Mouse (Mus musculus): ENCODE measurements at regions not wholly inside any gene's neighbourhood (a gene's known extent, or its start where the extent isn't known, plus 50 kb on each side); places are given as distances from the start of the nearest gene placed in this dataset.

DNA sequence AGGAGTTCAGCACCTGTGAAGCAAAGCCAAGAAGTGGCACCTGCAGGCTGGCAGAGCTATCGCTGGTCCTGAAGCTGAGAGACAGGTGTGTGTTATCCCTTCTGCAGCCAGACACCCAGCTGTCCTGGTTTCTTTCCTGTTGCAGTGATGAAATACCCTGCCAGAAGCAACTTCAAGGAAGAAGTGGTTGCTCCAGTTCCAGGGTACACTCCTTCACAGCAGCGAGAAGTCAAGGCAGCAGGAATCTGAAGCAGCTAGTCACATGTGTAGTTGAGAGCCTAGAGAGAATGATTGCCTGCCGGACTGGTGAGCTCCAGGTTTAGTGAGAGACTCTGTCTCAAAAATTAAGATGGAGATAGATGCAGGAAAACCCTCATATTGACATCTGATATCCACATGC, 69.1 kb upstream of the Klf13 start:
- H3K4me3 ChIP-seq (ENCODE audit: control insufficient read depth, low read depth, low read length): no peak overlapping the region
- H3K27ac ChIP-seq (ENCODE audit: control insufficient read depth, insufficient read depth, low read depth, low read length): no peak overlapping the region
- H3K4me1 ChIP-seq (ENCODE audit: control insufficient read depth, insufficient read depth, low read length): no peaks in the 10 kb centered on the region
- no peaks in the 10 kb centered on the region for H3K27me3 ChIP-seq (ENCODE audit: control insufficient read depth, insufficient read depth, low read length)
- H3K36me3 ChIP-seq (ENCODE audit: control insufficient read depth, insufficient read depth, low read length): no peaks in the 10 kb centered on the region
- TF ChIP-seq CTCF (IDR thresholded peaks at IDR 0.05; ENCODE audit: control insufficient read depth, insufficient read depth, insufficient replicate concordance, low read depth, low read length) (no peak), POLR2A (IDR thresholded peaks at IDR 0.05; ENCODE audit: control insufficient read depth, low read depth, low read length) (no peak)

DNA sequence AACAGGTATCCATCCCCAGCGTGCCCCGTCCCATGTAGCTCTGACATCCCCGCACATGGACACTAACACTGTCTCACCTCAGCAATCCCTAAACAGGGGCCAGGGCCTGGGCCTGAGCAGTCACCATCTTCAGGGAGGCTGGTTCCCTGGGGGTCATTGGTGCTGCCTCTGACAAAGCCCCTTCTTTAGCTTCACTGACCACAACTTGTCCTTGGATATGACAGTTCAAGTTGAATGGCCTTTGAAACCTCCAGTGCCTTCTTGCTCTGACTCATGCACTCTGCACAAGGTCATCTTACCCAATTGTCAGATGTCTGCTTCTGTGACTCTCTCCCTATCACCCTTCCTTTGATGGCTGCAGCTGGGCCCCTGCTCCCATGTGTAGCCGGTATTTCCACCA, 68.2 kb upstream of the Klf13 start:
- Histone ChIP-seq H3K4me1 (ENCODE audit: control insufficient read depth, insufficient read depth, low read length) (no peaks in the 10 kb centered on the region), H3K4me3 (ENCODE audit: control insufficient read depth, low read depth, low read length) (no peak overlapping the region), H3K36me3 (ENCODE audit: control insufficient read depth, insufficient read depth, low read length) (no peaks in the 10 kb centered on the region), H3K27ac (ENCODE audit: control insufficient read depth, insufficient read depth, low read depth, low read length) (no peak overlapping the region), H3K27me3 (ENCODE audit: control insufficient read depth, insufficient read depth, low read length) (no peaks in the 10 kb centered on the region)
- TF ChIP-seq POLR2A (IDR thresholded peaks at IDR 0.05; ENCODE audit: control insufficient read depth, low read depth, low read length): no peak
- no peak for TF ChIP-seq CTCF (IDR thresholded peaks at IDR 0.05; ENCODE audit: control insufficient read depth, insufficient read depth, insufficient replicate concordance, low read depth, low read length)

GRCm38 (mm10) chr7:64005765-64006164, 67.0 kb upstream of the Klf13 start:
- Histone ChIP-seq H3K36me3 (ENCODE audit: control insufficient read depth, insufficient read depth, low read length) (no peaks in the 10 kb centered on the region), H3K27ac (ENCODE audit: control insufficient read depth, insufficient read depth, low read depth, low read length) (no peak overlapping the region), H3K4me1 (ENCODE audit: control insufficient read depth, insufficient read depth, low read length) (no peaks in the 10 kb centered on the region), H3K4me3 (ENCODE audit: control insufficient read depth, low read depth, low read length) (no peak overlapping the region), H3K27me3 (ENCODE audit: control insufficient read depth, insufficient read depth, low read length) (no peaks in the 10 kb centered on the region)
- TF ChIP-seq CTCF (IDR thresholded peaks at IDR 0.05; ENCODE audit: control insufficient read depth, insufficient read depth, insufficient replicate concordance, low read depth, low read length) (no peak), POLR2A (IDR thresholded peaks at IDR 0.05; ENCODE audit: control insufficient read depth, low read depth, low read length) (no peak)

DNA sequence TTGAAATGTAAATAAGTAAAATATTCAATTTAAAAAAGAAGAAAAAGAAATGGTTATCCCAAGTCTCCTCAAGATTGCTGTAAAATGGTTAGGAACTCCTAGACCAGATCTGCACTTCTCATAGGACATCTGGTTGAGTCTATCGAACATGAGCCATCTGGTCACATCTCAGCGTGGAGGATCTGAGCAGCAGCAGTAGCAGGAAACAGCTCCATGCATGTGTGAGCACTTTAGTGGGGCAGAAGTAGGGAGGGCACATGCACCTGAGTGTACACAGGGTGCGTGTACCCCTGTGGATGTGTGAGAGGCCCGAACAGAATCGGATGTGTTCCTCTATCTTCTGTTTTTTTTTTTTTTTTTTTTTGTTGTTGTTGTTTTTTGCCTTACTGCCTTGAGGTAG, 65.2 kb upstream of the Klf13 start:
- H3K36me3 ChIP-seq (ENCODE audit: control insufficient read depth, insufficient read depth, low read length): no peaks in the 10 kb centered on the region
- no peaks in the 10 kb centered on the region for H3K27me3 ChIP-seq (ENCODE audit: control insufficient read depth, insufficient read depth, low read length)
- H3K4me3 ChIP-seq (ENCODE audit: control insufficient read depth, low read depth, low read length): no peak overlapping the region
- no peak for TF ChIP-seq CTCF (IDR thresholded peaks at IDR 0.05; ENCODE audit: control insufficient read depth, insufficient read depth, insufficient replicate concordance, low read depth, low read length)
- H3K4me1 ChIP-seq (ENCODE audit: control insufficient read depth, insufficient read depth, low read length): no peaks in the 10 kb centered on the region
- no peak overlapping the region for H3K27ac ChIP-seq (ENCODE audit: control insufficient read depth, insufficient read depth, low read depth, low read length)

GRCm38 (mm10) chr7:64001611-64002111, 62.9 kb upstream of the Klf13 start:
- Histone ChIP-seq H3K36me3 (ENCODE audit: control insufficient read depth, insufficient read depth, low read length) (no peaks in the 10 kb centered on the region), H3K4me1 (ENCODE audit: control insufficient read depth, insufficient read depth, low read length) (no peaks in the 10 kb centered on the region), H3K27me3 (ENCODE audit: control insufficient read depth, insufficient read depth, low read length) (no peaks in the 10 kb centered on the region), H3K4me3 (ENCODE audit: control insufficient read depth, low read depth, low read length) (no peak overlapping the region), H3K27ac (ENCODE audit: control insufficient read depth, insufficient read depth, low read depth, low read length) (no peak overlapping the region)
- TF ChIP-seq POLR2A (IDR thresholded peaks at IDR 0.05; ENCODE audit: control insufficient read depth, low read depth, low read length) (no peak), CTCF (IDR thresholded peaks at IDR 0.05; ENCODE audit: control insufficient read depth, insufficient read depth, insufficient replicate concordance, low read depth, low read length) (no peak)

GRCm38 (mm10) chr7:63998995-63999960, 60.6 kb upstream of the Klf13 start:
- Histone ChIP-seq H3K27ac (ENCODE audit: control insufficient read depth, insufficient read depth, low read depth, low read length) (no peak overlapping the region), H3K36me3 (ENCODE audit: control insufficient read depth, insufficient read depth, low read length) (no peaks in the 10 kb centered on the region), H3K27me3 (ENCODE audit: control insufficient read depth, insufficient read depth, low read length) (no peaks in the 10 kb centered on the region), H3K4me1 (ENCODE audit: control insufficient read depth, insufficient read depth, low read length) (no peaks in the 10 kb centered on the region), H3K4me3 (ENCODE audit: control insufficient read depth, low read depth, low read length) (no peak overlapping the region)
- TF ChIP-seq CTCF (IDR thresholded peaks at IDR 0.05; ENCODE audit: control insufficient read depth, insufficient read depth, insufficient replicate concordance, low read depth, low read length) (no peak), POLR2A (IDR thresholded peaks at IDR 0.05; ENCODE audit: control insufficient read depth, low read depth, low read length) (no peak)

DNA sequence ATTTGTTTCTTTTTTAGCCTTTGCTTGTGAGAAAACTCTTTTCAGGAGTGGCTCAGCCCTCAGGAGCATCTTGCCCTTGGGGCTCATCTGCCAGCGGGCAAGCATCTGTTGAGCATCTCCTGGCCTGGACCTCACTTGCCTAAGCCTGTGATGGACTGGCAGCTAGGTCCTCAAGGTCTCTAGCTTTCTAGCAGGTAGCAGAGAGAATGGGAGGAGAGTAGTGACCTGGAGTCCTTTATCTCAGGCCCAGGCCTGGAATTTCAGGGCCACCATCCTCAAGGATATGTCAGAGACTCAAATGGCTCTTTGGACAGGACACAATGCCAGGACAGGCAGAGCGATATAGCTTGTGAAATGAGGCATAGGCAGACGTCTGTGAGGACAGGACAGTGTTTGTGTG, 59.3 kb upstream of the Klf13 start:
- Histone ChIP-seq H3K4me3 (ENCODE audit: control insufficient read depth, low read depth, low read length) (no peak overlapping the region), H3K4me1 (ENCODE audit: control insufficient read depth, insufficient read depth, low read length) (no peaks in the 10 kb centered on the region), H3K27me3 (ENCODE audit: control insufficient read depth, insufficient read depth, low read length) (no peaks in the 10 kb centered on the region), H3K36me3 (ENCODE audit: control insufficient read depth, insufficient read depth, low read length) (no peaks in the 10 kb centered on the region), H3K27ac (ENCODE audit: control insufficient read depth, insufficient read depth, low read depth, low read length) (no peak overlapping the region)
- no peak for TF ChIP-seq CTCF (IDR thresholded peaks at IDR 0.05; ENCODE audit: control insufficient read depth, insufficient read depth, insufficient replicate concordance, low read depth, low read length)
- no peak for TF ChIP-seq POLR2A (IDR thresholded peaks at IDR 0.05; ENCODE audit: control insufficient read depth, low read depth, low read length)

Measured in testis, adult 2 months (tissue).